ENCODE assay signal across 8 mouse cellular contexts in the genomic region with DNA sequence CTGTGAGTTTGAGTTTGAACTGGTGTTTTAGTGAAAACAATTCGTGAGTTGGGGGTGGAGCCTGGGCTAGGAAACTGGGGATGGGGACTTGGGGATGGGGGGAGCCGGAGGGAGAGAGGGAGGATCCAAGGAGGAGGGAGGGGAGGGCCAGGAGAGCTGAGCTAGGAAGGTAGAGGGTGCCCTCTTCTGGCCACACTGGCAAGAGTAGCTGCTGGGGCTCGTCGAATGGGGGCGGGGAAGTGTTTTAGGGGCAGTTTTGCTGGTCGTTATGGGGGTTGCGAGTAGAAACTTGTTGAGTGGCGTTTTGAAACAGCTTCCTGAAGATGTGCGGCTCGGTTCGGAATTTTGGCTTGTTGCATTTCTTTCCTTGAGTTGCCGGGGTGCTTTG. TPM values are rescaled to one million over a fixed set of nuclear protein-coding genes. Genes with fewer than 3 reads are reported as not detected.
DNase-seq lines count a peak whose midpoint lies in the region; ATAC-seq lines count a peak whose summit lies in the region.

No protein-coding gene starts in this region.

- no peak overlapping the region for H3K27ac ChIP-seq in hindbrain, embryonic 14.5 days

- no peaks in the 10 kb centered on the region for H3K9me3 ChIP-seq in hindbrain, embryonic 14.5 days (ENCODE audit: control insufficient read depth, low read length)

- H3K4me1 ChIP-seq in hindbrain, embryonic 14.5 days (replicated peaks; ENCODE audit: control insufficient read depth, insufficient read depth, low read length): peaks cover 16% of the 10 kb centered on the region

- H3K4me2 ChIP-seq in hindbrain, embryonic 14.5 days (replicated peaks): peak overlapping the region; percentile 89

- 0 out of 2 replicates have a peak overlapping the region, but pooled peaks have one; percentile 65 for H3K9ac ChIP-seq in hindbrain, embryonic 14.5 days

- H3K4me3 ChIP-seq in hindbrain, embryonic 14.5 days (replicated peaks; ENCODE audit: low read length): peak overlapping the region; percentile 59

- no peaks in the 10 kb centered on the region for H3K36me3 ChIP-seq in hindbrain, embryonic 14.5 days (replicated peaks; ENCODE audit: control insufficient read depth, insufficient read depth)

- H3K27me3 ChIP-seq in hindbrain, embryonic 14.5 days (ENCODE audit: control insufficient read depth, insufficient read depth, low read length): peaks cover 14% of the 10 kb centered on the region; the same call in 1 of the 2 replicates

- ATAC-seq in hindbrain, embryonic 14.5 days (ENCODE audit: low FRiP score): peak; percentile 73
- ATAC-seq in CD4-positive, CD25-positive, alpha-beta regulatory T cell, adult 4 months: no peak

- peak; percentile 90 for DNase-seq in adipocyte (ENCODE audit: low spot score)
- peak; percentile 87 to 89 for DNase-seq in cerebellum, postnatal 36 days
- DNase-seq in frontal cortex, postnatal 36 days (ENCODE audit: low spot score in 2 of 2): peak; percentile 75 to 79
- peak; percentile 80 for DNase-seq in hindbrain, embryonic 14.5 days (ENCODE audit: low spot score)
- DNase-seq in layer of hippocampus, postnatal 25 days (ENCODE audit: extremely low spot score in 1 of 2, low spot score in 1 of 2): peak; percentile 67 to 88
- peak; percentile 77 for DNase-seq in lung, postnatal 14 days
- peak; percentile 84 for DNase-seq in right cerebral cortex, postnatal 14 days

- WGBS in hindbrain, embryonic 14.5 days: 2% methylated on average over 12 of the region's 12 CpGs

RNA-seq across cellular contexts. Expression of a gene that starts 20.3 kb away (rescaled TPM):
- polyA plus RNA-seq in hindbrain, embryonic 14.5 days (2014; fragmentation: Nextera tagmentation; extraction: Ambion mirVana): 4.2 and 5.3 TPM in 2 replicates
- total RNA-seq in layer of hippocampus, postnatal 25 days (2021): 10 to 100 TPM; 29.1 to 35.6 TPM
- not detected for polyA plus RNA-seq in CD4-positive, CD25-positive, alpha-beta regulatory T cell, adult 4 months (2017; shearing (Covaris generic))
